Mouse (Mus musculus) layer of hippocampus, adult 9-11 months (tissue): ENCODE measurements around the gene Olfr444.

Source experiments
- DNase-seq: peaks from one replicate; pipeline ENCODE4 v3.0.0; 2022

Olfr444 gene

GRCm38 (mm10) chr6:42948767-42949166, at the start of gene Olfr444:
Gene Olfr444, plus strand, starts transcription at chr6:42949067.
- no peak for DNase-seq

GRCm38 (mm10) chr6:42900345-42900744, 48.5 kb upstream of the Olfr444 start:
- DNase-seq = no peak

- no peak for DNase-seq
These were observed 40.3 kb upstream of the Olfr444 start, which contains the start of gene Olfr447 for GRCm38 (mm10) chr6:42908578-42908977. Gene Olfr447, plus strand, starts transcription at chr6:42908878.

GRCm38 (mm10) chr6:42921077-42921476, 27.8 kb upstream of the Olfr444 start, which contains the start of gene Olfr446:
Gene Olfr446, plus strand, starts transcription at chr6:42921377.
- no peak for DNase-seq

- no peak for DNase-seq
These were observed 31.5 kb downstream of the Olfr444 start for GRCm38 (mm10) chr6:42980377-42980776.
